Mouse (Mus musculus) Patski (cell line): ENCODE data around the gene Cdh1. TPM values are rescaled to one million over a fixed set of nuclear protein-coding genes. Genes with fewer than 3 reads are reported as not detected.

Experiments used
- ATAC-seq: fragments of 100-300 bp; one replicate; pipeline ENCODE4 v1.8.0; 2021
- CTCF ChIA-PET: fragments of 350-600 bp; sonication (Branson Sonifier 250); formaldehyde crosslinking; loops from one replicate; lab custom pipeline; 2022; ENCODE audit warnings: inconsistent platforms; lab: Charles Lee
- POLR2A ChIA-PET: fragments of 350-600 bp; sonication (Branson Sonifier 250); formaldehyde crosslinking; loops from one replicate; lab custom pipeline; 2022; ENCODE audit warnings: antibody characterized with exemption, inconsistent platforms; lab: Charles Lee
- DNase-seq: peaks from one replicate; pipeline ENCODE4 v3.0.0-alpha.2; 2011; ENCODE audit warnings: low read depth, low spot score
- H3K27me3 ChIP-seq: fragments of 371-371 bp; one replicate; pipeline ENCODE4 v1.5.1; 2021
- CTCF ChIP-seq: fragments of 100-300 bp; IDR thresholded peaks from one replicate; pipeline ENCODE4 v1.5.1; 2021
- in situ Hi-C: fragments of 300-500 bp; cut with MboI; formaldehyde crosslinking; loops from 3 replicates; pipeline ENCODE4 v1.11.1; 2018; ENCODE audit warnings: low pct_unique_long_range_greater_than_20kb, mixed read lengths
- polyA plus RNA-seq: library from polyadenylated mRNA; unstranded; gene quantifications from one replicate; pipeline ENCODE4 v1.2.3, GENCODE M21; 2021

Cdh1 gene
- polyA plus RNA-seq, 1 experiment from 2014 or later, result 8.0 TPM

DNA sequence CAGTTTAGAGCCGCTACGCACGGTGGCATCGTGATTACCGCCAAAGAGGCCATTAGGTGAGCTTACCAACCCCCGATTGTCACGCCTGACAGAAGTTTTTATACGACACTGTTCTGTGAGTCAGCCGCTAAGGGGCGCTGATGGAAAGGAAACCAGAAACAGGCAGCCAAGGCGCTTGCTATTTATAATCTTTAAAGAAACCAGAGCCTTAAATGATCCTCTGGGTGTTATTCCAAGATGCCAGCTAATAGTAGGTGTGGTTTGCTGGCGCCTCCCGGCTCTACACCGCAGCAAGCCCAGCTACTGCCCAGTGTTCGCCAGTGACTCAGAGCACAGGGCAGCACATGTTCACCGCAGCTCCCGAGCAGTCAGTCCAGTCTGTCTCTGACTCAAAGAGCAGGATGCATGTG lies 114.9 kb downstream of the Cdh1 start:
- DNase-seq (peak; percentile 89), ATAC-seq (peak; percentile 99)
- POLR2A ChIA-PET, result no interaction called here
- no peaks in the 10 kb centered on the region for H3K27me3 ChIP-seq
- CTCF ChIA-PET, result interaction anchor here (0.7 to 4.5 kb wide), 24 partner anchors 12 to 602 kb away, joined by 3 to 51 read pairs (median 4); partner anchors contain the start of gene Vps4a
- peak; percentile 93 for TF ChIP-seq CTCF
- in situ Hi-C loops, result loop anchor here (5.0 kb wide), 2 partner anchors 169 to 284 kb away; no protein-coding TSS in a partner anchor

Other genes with a start within 250 kb of the Cdh1 start
- gene Zfp90, start 188.0 kb upstream of the Cdh1 start, polyA plus RNA-seq, result 17.5 TPM
- not detected for gene 6030452D12Rik, start 102.8 kb upstream of the Cdh1 start, polyA plus RNA-seq
- gene Cdh3, start 92.5 kb upstream of the Cdh1 start, polyA plus RNA-seq, result 81.9 TPM
- gene Gm10073, start 29.9 kb upstream of the Cdh1 start, polyA plus RNA-seq, result 34.6 TPM
- 10.3 TPM for gene Tango6, start 79.7 kb downstream of the Cdh1 start, polyA plus RNA-seq